Mouse (Mus musculus) forebrain, embryonic 16.5 days (tissue): ENCODE measurements at regions not wholly inside any gene's neighbourhood (a gene's known extent, or its start where the extent isn't known, plus 50 kb on each side); places are given as distances from the start of the nearest gene placed in this dataset.

ENCODE experiments used
- ATAC-seq: fragments of 200-750 bp; cut with Nextera tagmentation; 2 replicates; pipeline ENCODE4 v1.8.0; 2017; ENCODE audit warnings: mild to moderate bottlenecking, moderate library complexity
- H3K27ac ChIP-seq: fragments of 300-500 bp; sonication (generic); 2 replicates; pipeline ENCODE4 v1.5.1; 2014; ENCODE audit warnings: low read length, control low read depth
- H3K27me3 ChIP-seq: fragments of 300-500 bp; sonication (generic); replicated peaks from 2 replicates; pipeline ENCODE4 v1.6.1; 2014; ENCODE audit warnings: low read length; ENCODE audit not compliant: control insufficient read depth, insufficient read depth
- H3K36me3 ChIP-seq: fragments of 300-500 bp; sonication (generic); 2 replicates; pipeline ENCODE4 v1.6.1; 2014; ENCODE audit not compliant: control insufficient read depth, insufficient read depth
- H3K4me1 ChIP-seq: fragments of 300-500 bp; sonication (generic); replicated peaks from 2 replicates; pipeline ENCODE4 v1.6.1; 2014; ENCODE audit warnings: low read length; ENCODE audit not compliant: control insufficient read depth, insufficient read depth
- H3K4me2 ChIP-seq: fragments of 300-500 bp; sonication (generic); 2 replicates; pipeline ENCODE4 v1.6.1; 2014; ENCODE audit warnings: mild to moderate bottlenecking, low read length, control low read depth
- H3K4me3 ChIP-seq: fragments of 300-500 bp; sonication (generic); replicated peaks from 2 replicates; pipeline ENCODE4 v1.5.1; 2014; ENCODE audit warnings: mild to moderate bottlenecking, low read length, control low read depth
- H3K9ac ChIP-seq: fragments of 300-500 bp; sonication (generic); replicated peaks from 2 replicates; pipeline ENCODE4 v1.6.1; 2014; ENCODE audit warnings: low read depth, low read length, control low read depth
- H3K9me3 ChIP-seq: fragments of 300-500 bp; sonication (generic); 2 replicates; pipeline ENCODE4 v1.6.1; 2016; ENCODE audit warnings: low read length; ENCODE audit not compliant: control insufficient read depth
- WGBS: fragments of 180-500 bp; shearing (Covaris S2); extraction: QIAGEN DNeasy Blood & Tissue Kit; methylation state at CpG from one replicate; pipeline ENCODE4 v1.1.7; 2014; 5-methylcytosine and 5-hydroxymethylcytosine counted together

DNA sequence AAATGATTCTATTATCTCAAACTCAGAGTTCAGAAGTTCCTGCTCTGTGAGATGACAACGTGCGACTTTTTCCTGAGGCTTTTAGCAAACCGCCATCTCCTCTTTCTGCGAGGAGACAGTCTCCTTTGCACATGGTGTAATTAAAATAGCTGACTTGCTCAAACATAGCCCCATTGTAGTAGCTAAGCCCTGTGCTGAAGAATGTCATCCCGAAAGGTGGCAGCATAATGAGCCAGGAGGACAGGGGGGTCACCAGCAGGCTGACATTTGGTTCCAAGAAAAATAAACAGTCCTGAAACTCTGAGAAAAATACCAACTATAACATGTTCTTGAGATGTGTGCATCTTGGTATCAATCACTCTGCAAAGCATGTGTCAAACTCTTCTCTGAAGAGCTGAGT, 219.6 kb downstream of the Dcdc2c start:
- no peak overlapping the region for H3K4me3 ChIP-seq
- WGBS: 26% methylated on average over 5 of the region's 5 CpGs

DNA sequence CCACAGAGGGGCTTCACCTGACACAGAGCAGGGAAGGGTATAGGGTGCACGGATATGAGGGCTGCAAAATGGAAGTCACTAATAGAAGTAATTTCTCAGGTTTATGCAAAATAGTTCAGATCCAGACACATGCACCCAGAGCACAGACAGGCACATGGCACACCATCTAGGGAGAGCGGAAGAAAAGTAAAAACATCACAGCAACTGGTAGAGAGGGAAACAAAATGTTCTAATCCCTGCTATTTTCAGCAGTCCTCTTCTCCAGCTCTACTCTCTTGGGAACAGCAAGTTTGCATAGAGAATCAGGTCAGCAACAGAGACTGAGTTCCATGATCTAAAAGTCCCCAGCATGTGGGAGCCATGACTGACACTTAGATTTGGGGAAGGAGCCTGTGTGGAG, 220.4 kb downstream of the Dcdc2c start:
- no peaks in the 10 kb centered on the region for H3K9me3 ChIP-seq
- WGBS: 85% methylated on average over 2 of the region's 2 CpGs
- H3K4me2 ChIP-seq: no peak overlapping the region
- no peak overlapping the region for H3K4me3 ChIP-seq
- no peaks in the 10 kb centered on the region for H3K27me3 ChIP-seq
- H3K36me3 ChIP-seq: no peaks in the 10 kb centered on the region
- H3K4me1 ChIP-seq: no peaks in the 10 kb centered on the region
- H3K27ac ChIP-seq: no peak overlapping the region
- H3K9ac ChIP-seq: no peak overlapping the region
- no peak for ATAC-seq

More for the DNA sequence above, 219.6 kb downstream of the Dcdc2c start:
- ATAC-seq: no peak
- H3K9ac ChIP-seq: no peak overlapping the region
- no peaks in the 10 kb centered on the region for H3K36me3 ChIP-seq
- no peaks in the 10 kb centered on the region for H3K9me3 ChIP-seq
- H3K27ac ChIP-seq: no peak overlapping the region
- no peak overlapping the region for H3K4me2 ChIP-seq
- H3K4me1 ChIP-seq: no peaks in the 10 kb centered on the region
- H3K27me3 ChIP-seq: no peaks in the 10 kb centered on the region

DNA sequence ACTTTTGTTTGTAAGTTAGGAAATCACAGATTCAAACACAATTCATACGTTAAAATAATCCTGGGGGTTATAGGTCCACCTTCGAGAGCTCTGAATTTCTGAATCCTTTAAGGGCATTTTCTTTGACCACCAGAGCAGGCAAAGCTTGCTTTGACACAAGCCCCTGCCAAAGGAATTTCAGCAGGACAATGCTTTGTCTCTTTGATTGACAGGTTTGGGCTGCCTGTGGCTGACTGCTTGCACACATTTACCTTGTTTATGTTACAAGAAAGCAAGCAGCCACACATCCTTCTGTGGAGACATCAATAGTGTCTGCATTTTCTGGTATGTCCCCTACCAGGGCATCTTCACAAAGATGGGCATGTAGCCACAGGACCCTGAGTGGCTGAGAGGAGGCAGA, 228.5 kb downstream of the Dcdc2c start:
- ATAC-seq: no peak
- WGBS: 15% methylated on average over 2 of the region's 2 CpGs

DNA sequence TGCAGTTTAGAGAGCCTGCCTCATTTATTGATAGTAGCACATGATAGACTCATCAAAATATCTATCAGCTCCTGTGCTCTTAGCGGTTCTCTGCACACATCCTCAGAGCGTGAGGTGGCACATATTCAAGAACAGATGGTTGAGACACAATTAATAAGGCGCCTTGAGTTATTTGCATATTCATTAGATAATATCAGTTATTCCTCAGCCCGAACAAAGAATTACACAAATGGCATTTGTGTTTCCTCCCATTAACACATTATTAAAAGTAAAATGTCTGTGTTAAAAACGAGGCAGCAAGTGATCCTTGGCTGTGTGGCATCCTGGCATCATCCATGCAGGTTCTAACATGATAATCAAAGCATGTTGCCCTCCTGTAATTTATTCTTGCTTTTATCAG, 243.0 kb downstream of the Dcdc2c start:
- Histone ChIP-seq H3K27me3 (no peaks in the 10 kb centered on the region), H3K9me3 (no peaks in the 10 kb centered on the region), H3K9ac (no peak overlapping the region), H3K4me1 (peaks cover 3% of the 10 kb centered on the region), H3K27ac (peak overlapping the region; percentile 68), H3K4me2 (no peak overlapping the region), H3K4me3 (no peak overlapping the region), H3K36me3 (no peaks in the 10 kb centered on the region)
- ATAC-seq: peak; percentile 90
- WGBS: 17% methylated on average over 5 of the region's 5 CpGs

More for the DNA sequence above, 228.5 kb downstream of the Dcdc2c start:
- H3K36me3 ChIP-seq: no peaks in the 10 kb centered on the region
- no peaks in the 10 kb centered on the region for H3K27me3 ChIP-seq
- H3K4me2 ChIP-seq: no peak overlapping the region
- H3K9me3 ChIP-seq: no peaks in the 10 kb centered on the region
- no peak overlapping the region for H3K27ac ChIP-seq
- H3K4me1 ChIP-seq: no peaks in the 10 kb centered on the region
- H3K4me3 ChIP-seq: no peak overlapping the region
- H3K9ac ChIP-seq: no peak overlapping the region

DNA sequence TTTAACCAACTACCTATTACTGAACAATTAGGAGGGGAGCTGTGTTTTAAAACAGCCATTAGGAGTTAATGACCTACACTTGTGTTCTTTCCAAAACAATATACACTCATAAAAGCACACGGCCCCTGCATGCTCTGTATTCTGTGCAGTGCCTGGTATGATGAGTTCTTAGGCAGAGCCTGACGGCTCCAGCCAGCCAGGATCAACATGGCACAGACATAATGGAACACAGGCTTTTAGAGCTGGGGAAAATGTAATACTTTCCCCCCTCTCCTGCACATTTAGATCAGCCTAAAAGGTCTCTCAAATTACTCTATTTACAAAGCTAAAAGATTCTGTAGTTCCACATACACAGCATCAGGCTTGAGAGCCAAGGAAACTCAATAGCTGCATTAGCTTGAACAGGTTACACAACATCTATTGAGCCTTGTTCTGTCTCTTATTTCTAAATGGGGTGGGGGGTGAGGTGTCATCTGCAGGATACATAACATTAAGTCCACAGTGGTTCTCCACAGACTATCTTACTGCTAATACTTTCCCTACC, 250.1 kb downstream of the Dcdc2c start:
- Histone ChIP-seq H3K9me3 (no peaks in the 10 kb centered on the region), H3K4me2 (no peak overlapping the region), H3K36me3 (no peaks in the 10 kb centered on the region), H3K4me1 (no peaks in the 10 kb centered on the region), H3K9ac (no peak overlapping the region), H3K4me3 (no peak overlapping the region), H3K27me3 (no peaks in the 10 kb centered on the region), H3K27ac (no peak overlapping the region)
- 22% methylated on average over 2 of the region's 2 CpGs for WGBS
- peak; percentile 28; the same call in 1 of the 2 replicates for ATAC-seq

DNA sequence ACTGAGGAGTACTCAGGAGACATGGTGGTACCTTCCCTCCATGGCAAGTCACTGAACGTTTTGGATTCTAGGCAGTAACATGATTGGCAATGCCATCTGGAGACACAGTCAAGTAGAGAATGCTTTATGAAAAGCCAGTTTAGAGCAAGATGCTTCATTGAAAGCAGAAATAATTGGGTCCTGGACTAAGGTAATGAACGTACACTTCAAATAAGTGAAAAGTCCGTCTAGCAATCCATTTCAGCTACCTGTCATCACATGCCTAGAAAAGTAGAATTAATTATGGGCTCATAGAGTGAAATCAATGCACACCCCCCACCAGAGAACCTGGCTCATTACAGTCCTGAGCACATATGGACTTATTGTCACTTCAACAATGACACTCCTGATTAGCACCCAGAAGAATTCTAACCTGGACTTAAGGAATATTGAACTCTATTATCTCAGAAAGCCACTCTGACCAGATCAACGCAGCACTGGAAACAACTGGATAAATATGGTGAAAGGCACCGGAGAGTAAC, 263.8 kb downstream of the Dcdc2c start:
- 37% methylated on average over 5 of the region's 5 CpGs for WGBS
- no peak overlapping the region for H3K4me2 ChIP-seq
- ATAC-seq: peak; percentile 52
- H3K36me3 ChIP-seq: no peaks in the 10 kb centered on the region
- H3K4me1 ChIP-seq: no peaks in the 10 kb centered on the region
- no peaks in the 10 kb centered on the region for H3K27me3 ChIP-seq
- H3K9me3 ChIP-seq: no peaks in the 10 kb centered on the region
- peak overlapping the region; percentile 10; the same call in 1 of the 2 replicates for H3K27ac ChIP-seq
- no peak overlapping the region for H3K9ac ChIP-seq
- H3K4me3 ChIP-seq: no peak overlapping the region

DNA sequence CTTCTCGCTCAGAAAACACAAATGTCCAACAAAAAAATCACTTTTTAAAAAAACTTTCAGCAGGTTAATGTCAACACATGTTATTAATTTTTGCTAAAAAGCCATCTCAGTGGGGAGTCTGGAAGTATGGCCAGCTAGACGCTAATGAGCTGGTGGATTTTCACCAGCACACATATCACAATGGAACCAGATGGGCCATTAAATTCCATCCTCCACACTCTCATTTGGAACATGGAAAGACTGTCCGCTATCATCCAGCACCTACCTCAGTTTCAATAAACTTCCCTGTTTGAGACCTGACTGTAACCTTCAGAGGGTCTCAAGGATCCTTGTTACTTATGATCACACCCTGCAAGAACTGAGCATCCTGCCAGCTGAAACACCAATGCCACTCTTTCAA, 296.7 kb downstream of the Dcdc2c start:
- no peaks in the 10 kb centered on the region for H3K36me3 ChIP-seq
- no peaks in the 10 kb centered on the region for H3K4me1 ChIP-seq
- H3K27ac ChIP-seq: no peak overlapping the region
- H3K4me2 ChIP-seq: no peak overlapping the region
- WGBS: 47% methylated on average over 3 of the region's 3 CpGs
- no peak overlapping the region for H3K9ac ChIP-seq
- H3K27me3 ChIP-seq: no peaks in the 10 kb centered on the region
- peaks cover 5% of the 10 kb centered on the region for H3K9me3 ChIP-seq
- ATAC-seq: no peak
- no peak overlapping the region for H3K4me3 ChIP-seq

DNA sequence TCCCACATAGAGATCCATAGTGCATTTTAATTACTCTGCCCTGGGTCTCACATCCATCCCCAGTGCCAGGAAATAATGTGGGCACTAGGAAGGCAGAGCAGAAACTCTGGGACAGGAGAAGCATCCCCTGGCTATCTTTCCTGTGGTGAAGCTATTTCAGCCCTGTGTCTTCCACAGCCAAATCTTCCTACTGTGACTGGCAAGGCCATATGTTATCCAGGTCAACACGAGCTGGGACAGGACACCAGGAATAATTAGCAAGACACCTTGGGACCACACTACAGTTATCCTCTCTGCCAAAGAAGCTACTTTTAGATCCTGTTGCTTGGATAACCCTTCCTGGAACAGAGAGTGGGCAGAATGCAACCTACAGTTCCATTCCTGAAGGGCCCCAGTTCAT, 301.7 kb downstream of the Dcdc2c start:
- H3K9ac ChIP-seq: no peak overlapping the region
- no peaks in the 10 kb centered on the region for H3K36me3 ChIP-seq
- no peaks in the 10 kb centered on the region for H3K27me3 ChIP-seq
- no peak overlapping the region for H3K27ac ChIP-seq
- H3K9me3 ChIP-seq: no peaks in the 10 kb centered on the region
- no peak overlapping the region for H3K4me3 ChIP-seq
- 82% methylated on average over 1 of the region's 1 CpGs for WGBS
- no peaks in the 10 kb centered on the region for H3K4me1 ChIP-seq
- H3K4me2 ChIP-seq: no peak overlapping the region
- no peak for ATAC-seq

DNA sequence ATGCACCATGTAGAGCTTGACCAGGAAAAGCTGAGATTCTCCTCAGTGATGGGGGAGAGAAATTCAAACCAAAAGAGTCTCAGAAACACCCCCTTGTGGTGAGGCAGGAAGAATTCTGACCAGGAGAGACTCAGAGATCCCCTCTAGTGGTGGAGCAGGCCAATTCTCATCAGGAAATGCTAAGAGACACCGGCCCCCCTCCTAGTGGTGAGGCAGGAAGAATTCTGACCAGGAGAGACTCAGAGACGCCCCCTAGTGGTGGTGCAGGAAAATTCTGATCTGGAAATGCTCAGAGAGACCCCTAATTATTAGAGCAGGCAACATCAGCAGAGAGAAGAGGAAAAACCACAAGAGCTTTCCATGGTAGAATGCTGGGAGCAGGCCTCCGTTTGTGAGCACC, 303.4 kb downstream of the Dcdc2c start:
- no peak overlapping the region for H3K4me2 ChIP-seq
- H3K9me3 ChIP-seq: no peaks in the 10 kb centered on the region
- no peaks in the 10 kb centered on the region for H3K36me3 ChIP-seq
- H3K27ac ChIP-seq: no peak overlapping the region
- no peak overlapping the region for H3K4me3 ChIP-seq
- no peaks in the 10 kb centered on the region for H3K27me3 ChIP-seq
- no peaks in the 10 kb centered on the region for H3K4me1 ChIP-seq
- no peak for ATAC-seq
- H3K9ac ChIP-seq: no peak overlapping the region
- WGBS: 65% methylated on average over 3 of the region's 3 CpGs

DNA sequence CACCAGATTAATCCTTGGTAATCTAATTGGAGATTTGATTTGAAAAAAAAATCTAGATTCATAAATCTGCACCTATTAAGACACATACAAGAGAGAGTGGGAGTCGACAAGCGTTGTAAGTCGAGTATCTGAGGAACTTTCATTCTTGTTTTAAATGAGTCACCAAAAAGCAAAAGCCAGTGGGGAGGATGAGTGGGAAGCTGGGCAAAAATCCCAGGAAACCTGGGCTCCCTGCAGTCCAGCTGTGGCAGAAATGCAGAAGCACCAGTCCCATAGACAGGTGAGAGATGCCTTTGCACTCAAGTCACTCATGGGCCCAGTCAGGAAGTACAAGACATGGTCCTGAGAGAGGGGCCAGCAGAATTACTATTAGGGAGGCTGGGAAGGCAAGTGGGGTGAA, 303.9 kb downstream of the Dcdc2c start:
- H3K4me1 ChIP-seq: no peaks in the 10 kb centered on the region
- no peak for ATAC-seq
- no peaks in the 10 kb centered on the region for H3K36me3 ChIP-seq
- no peaks in the 10 kb centered on the region for H3K27me3 ChIP-seq
- no peak overlapping the region for H3K9ac ChIP-seq
- WGBS: 96% methylated on average over 3 of the region's 3 CpGs
- no peak overlapping the region for H3K4me2 ChIP-seq
- no peaks in the 10 kb centered on the region for H3K9me3 ChIP-seq
- no peak overlapping the region for H3K4me3 ChIP-seq
- H3K27ac ChIP-seq: no peak overlapping the region
